Mouse (Mus musculus) embryonic facial prominence, embryonic 12.5 days (tissue): ENCODE data around the gene Lman1l. TPM values are rescaled to one million over a fixed set of nuclear protein-coding genes. Genes with fewer than 3 reads are reported as not detected.

Experiments used
- ATAC-seq: fragments of 200-750 bp; cut with Nextera tagmentation; 2 replicates; pipeline ENCODE4 v1.8.0; 2017; ENCODE audit not compliant: insufficient number of reproducible peaks, insufficient read depth, low FRiP score, low TSS enrichment
- H3K27ac ChIP-seq: fragments of 300-500 bp; sonication (generic); 2 replicates; pipeline ENCODE4 v1.5.1; 2016; ENCODE audit warnings: mild to moderate bottlenecking
- H3K27me3 ChIP-seq: fragments of 300-500 bp; sonication (generic); 2 replicates; pipeline ENCODE4 v1.6.1; 2016; ENCODE audit warnings: mild to moderate bottlenecking, moderate library complexity
- H3K36me3 ChIP-seq: fragments of 300-500 bp; sonication (generic); 2 replicates; pipeline ENCODE4 v1.6.1; 2016; ENCODE audit warnings: mild to moderate bottlenecking
- H3K4me1 ChIP-seq: fragments of 300-500 bp; sonication (generic); 2 replicates; pipeline ENCODE4 v1.6.1; 2016
- H3K4me2 ChIP-seq: fragments of 300-500 bp; sonication (generic); replicated peaks from 2 replicates; pipeline ENCODE4 v1.6.1; 2016; ENCODE audit warnings: mild to moderate bottlenecking, moderate library complexity
- H3K4me3 ChIP-seq: fragments of 300-500 bp; sonication (generic); 2 replicates; pipeline ENCODE4 v1.5.1; 2016; ENCODE audit warnings: mild to moderate bottlenecking
- H3K9ac ChIP-seq: fragments of 300-500 bp; sonication (generic); 2 replicates; pipeline ENCODE4 v1.6.1; 2016; ENCODE audit warnings: mild to moderate bottlenecking, moderate library complexity
- H3K9me3 ChIP-seq: fragments of 300-500 bp; sonication (generic); 2 replicates; pipeline ENCODE4 v1.6.1; 2016; ENCODE audit warnings: mild to moderate bottlenecking, moderate library complexity
- WGBS: fragments of 180-500 bp; shearing (Covaris S2); methylation state at CpG from one replicate; pipeline ENCODE4 v1.1.7; 2016; 5-methylcytosine and 5-hydroxymethylcytosine counted together
- polyA plus RNA-seq: library from polyadenylated mRNA; unstranded; fragments of >200 nt; fragmentation: Nextera tagmentation; extraction: Ambion mirVana; gene quantifications from 2 replicates; pipeline ENCODE4 v1.2.1, GENCODE M21; 2016

Lman1l gene
- not detected in 2 replicates for polyA plus RNA-seq

GRCm38 (mm10) chr9:57620674-57621073 is at the start of gene Lman1l:
Gene Lman1l, minus strand, starts transcription at chr9:57620774.
- H3K36me3 ChIP-seq = peaks cover 17% of the 10 kb centered on the region
- H3K27me3 ChIP-seq = no peaks in the 10 kb centered on the region
- H3K4me3 ChIP-seq = no peak within 1 kb of the TSS
- WGBS = 84% methylated on average over 5 of the region's 5 CpGs
- no peak within 1 kb of the TSS for H3K27ac ChIP-seq
- no peak for ATAC-seq
- no peak within 1 kb of the TSS for H3K9ac ChIP-seq
- no peak within 1 kb of the TSS for H3K4me2 ChIP-seq
- no peaks in the 10 kb centered on the region for H3K9me3 ChIP-seq
- H3K4me1 ChIP-seq = no peaks in the 10 kb centered on the region

- Histone ChIP-seq H3K4me1 (no peaks in the 10 kb centered on the region), H3K36me3 (no peaks in the 10 kb centered on the region), H3K4me2 (no peak overlapping the region), H3K9ac (no peak overlapping the region), H3K9me3 (no peaks in the 10 kb centered on the region), H3K4me3 (no peak overlapping the region), H3K27me3 (no peaks in the 10 kb centered on the region), H3K27ac (no peak overlapping the region)
- no peak for ATAC-seq
- 79% methylated on average over 3 of the region's 3 CpGs for WGBS
Observed at GRCm38 (mm10) chr9:57669566-57669965, 49.0 kb upstream of the Lman1l start.

DNA sequence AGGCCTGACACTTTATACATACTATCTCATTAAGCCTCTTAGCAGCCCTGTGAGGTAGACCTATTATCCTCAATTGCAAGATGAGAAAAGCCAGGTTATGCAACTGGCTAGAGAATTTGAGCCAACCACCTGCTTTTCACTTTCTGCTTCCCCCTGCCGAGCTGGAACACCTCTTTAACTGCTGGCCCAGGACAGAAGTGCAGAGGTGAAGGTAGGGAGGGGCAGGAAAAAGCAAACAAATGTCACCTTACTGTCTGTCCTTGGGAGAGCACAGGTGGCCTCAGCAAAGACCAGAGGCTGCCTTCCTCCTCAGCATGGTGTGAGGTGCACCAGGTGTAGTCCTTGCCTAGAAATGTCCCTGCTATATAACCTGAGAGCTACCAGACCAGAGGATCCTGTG is 47.7 kb upstream of the Lman1l start:
- H3K4me2 ChIP-seq = no peak overlapping the region
- no peaks in the 10 kb centered on the region for H3K36me3 ChIP-seq
- H3K9ac ChIP-seq = no peak overlapping the region
- ATAC-seq = no peak
- H3K27me3 ChIP-seq = no peaks in the 10 kb centered on the region
- no peak overlapping the region for H3K4me3 ChIP-seq
- no peaks in the 10 kb centered on the region for H3K9me3 ChIP-seq
- H3K4me1 ChIP-seq = no peaks in the 10 kb centered on the region
- H3K27ac ChIP-seq = no peak overlapping the region
- 25% methylated on average over 1 of the region's 1 CpGs for WGBS

DNA sequence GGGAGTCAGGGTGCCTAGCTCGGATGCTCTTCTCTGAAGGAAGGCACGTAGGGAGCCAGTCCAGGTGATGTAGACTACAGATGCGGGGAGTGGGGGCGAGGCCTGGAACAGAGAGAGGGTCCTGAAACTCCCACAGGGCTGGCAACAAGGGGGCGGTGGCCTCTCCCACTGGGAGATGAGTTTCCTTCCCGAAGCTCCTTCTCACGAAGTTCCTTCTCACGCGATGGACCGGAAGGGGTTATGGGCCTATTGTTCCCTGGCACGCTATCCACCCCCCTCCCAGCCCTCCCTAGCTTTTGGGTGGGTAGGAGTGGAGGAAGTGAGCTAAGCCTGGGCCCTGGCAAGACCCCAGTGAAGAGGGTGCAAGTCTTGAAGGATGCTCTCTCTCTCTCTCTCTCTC is 47.2 kb upstream of the Lman1l start:
- Histone ChIP-seq H3K9ac (no peak overlapping the region), H3K4me1 (no peaks in the 10 kb centered on the region), H3K4me2 (no peak overlapping the region), H3K27ac (no peak overlapping the region), H3K36me3 (no peaks in the 10 kb centered on the region), H3K9me3 (no peaks in the 10 kb centered on the region), H3K4me3 (no peak overlapping the region), H3K27me3 (no peaks in the 10 kb centered on the region)
- WGBS = 68% methylated on average over 11 of the region's 11 CpGs
- ATAC-seq = no peak

GRCm38 (mm10) chr9:57667136-57667535 is 46.6 kb upstream of the Lman1l start:
- no peaks in the 10 kb centered on the region for H3K9me3 ChIP-seq
- 66% methylated on average over 3 of the region's 3 CpGs for WGBS
- no peaks in the 10 kb centered on the region for H3K4me1 ChIP-seq
- no peak overlapping the region for H3K4me2 ChIP-seq
- H3K4me3 ChIP-seq = no peak overlapping the region
- ATAC-seq = no peak
- H3K27me3 ChIP-seq = no peaks in the 10 kb centered on the region
- no peak overlapping the region for H3K27ac ChIP-seq
- H3K9ac ChIP-seq = no peak overlapping the region
- H3K36me3 ChIP-seq = no peaks in the 10 kb centered on the region

- H3K4me2 ChIP-seq = no peak overlapping the region
- no peak overlapping the region for H3K4me3 ChIP-seq
- H3K27ac ChIP-seq = no peak overlapping the region
- H3K4me1 ChIP-seq = no peaks in the 10 kb centered on the region
- no peak for ATAC-seq
- H3K9ac ChIP-seq = no peak overlapping the region
- H3K36me3 ChIP-seq = no peaks in the 10 kb centered on the region
- H3K9me3 ChIP-seq = no peaks in the 10 kb centered on the region
- no peaks in the 10 kb centered on the region for H3K27me3 ChIP-seq
- 82% methylated on average over 8 of the region's 8 CpGs for WGBS
Observed at GRCm38 (mm10) chr9:57666536-57666935, 46.0 kb upstream of the Lman1l start.

- no peaks in the 10 kb centered on the region for H3K4me1 ChIP-seq
- H3K4me2 ChIP-seq = no peak overlapping the region
- H3K9me3 ChIP-seq = no peaks in the 10 kb centered on the region
- no peaks in the 10 kb centered on the region for H3K36me3 ChIP-seq
- no peak overlapping the region for H3K27ac ChIP-seq
- no peak for ATAC-seq
- H3K9ac ChIP-seq = no peak overlapping the region
- no peak overlapping the region for H3K4me3 ChIP-seq
- WGBS = 68% methylated on average over 7 of the region's 7 CpGs
- H3K27me3 ChIP-seq = no peaks in the 10 kb centered on the region
Observed at GRCm38 (mm10) chr9:57664616-57665015, 44.0 kb upstream of the Lman1l start.

DNA sequence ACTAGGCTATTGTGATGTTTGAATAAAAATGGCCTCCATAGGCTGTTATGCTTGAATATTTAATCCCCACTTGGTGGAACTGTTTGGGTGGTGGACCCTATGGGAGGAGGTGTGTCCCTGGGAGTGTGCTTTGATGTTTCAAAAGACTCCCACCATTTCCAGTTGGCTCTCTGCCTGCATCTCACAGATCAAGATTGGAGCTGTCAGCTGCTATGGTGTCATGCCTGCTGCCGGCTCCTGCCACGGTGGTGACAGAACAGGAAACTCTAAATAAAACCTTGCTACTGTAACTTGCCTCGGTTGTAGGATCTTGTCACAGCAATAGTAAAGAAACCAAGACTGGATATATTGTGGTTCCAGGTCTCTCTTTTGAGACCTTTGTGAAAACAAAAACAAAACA is 41.0 kb upstream of the Lman1l start:
- no peaks in the 10 kb centered on the region for H3K36me3 ChIP-seq
- no peaks in the 10 kb centered on the region for H3K27me3 ChIP-seq
- WGBS = 70% methylated on average over 3 of the region's 3 CpGs
- no peak for ATAC-seq
- no peaks in the 10 kb centered on the region for H3K9me3 ChIP-seq
- H3K9ac ChIP-seq = no peak overlapping the region
- no peak overlapping the region for H3K4me2 ChIP-seq
- H3K4me3 ChIP-seq = no peak overlapping the region
- no peaks in the 10 kb centered on the region for H3K4me1 ChIP-seq
- no peak overlapping the region for H3K27ac ChIP-seq

DNA sequence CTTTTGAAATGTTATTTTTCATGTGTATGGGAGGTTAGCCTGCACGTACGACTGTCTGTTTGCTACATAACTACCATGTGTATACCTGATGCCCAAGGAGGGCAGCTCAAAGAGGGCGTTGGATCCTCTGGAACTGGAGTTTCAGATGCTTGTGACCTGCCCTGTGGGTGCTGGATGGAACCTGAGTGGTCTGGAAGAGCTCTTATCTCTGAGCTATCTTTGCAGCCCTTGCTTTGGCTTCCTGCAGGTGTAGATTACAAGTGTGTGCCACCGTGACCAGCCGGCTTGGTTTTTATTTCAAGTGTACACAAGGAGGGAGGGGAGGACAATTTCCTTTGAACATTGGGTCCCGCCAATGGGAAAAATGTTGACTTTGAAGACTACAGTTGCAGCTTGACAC is 39.9 kb upstream of the Lman1l start:
- H3K9ac ChIP-seq = no peak overlapping the region
- ATAC-seq = no peak
- no peaks in the 10 kb centered on the region for H3K27me3 ChIP-seq
- no peak overlapping the region for H3K27ac ChIP-seq
- H3K36me3 ChIP-seq = no peaks in the 10 kb centered on the region
- H3K9me3 ChIP-seq = no peaks in the 10 kb centered on the region
- WGBS = 75% methylated on average over 6 of the region's 6 CpGs
- H3K4me3 ChIP-seq = no peak overlapping the region
- no peak overlapping the region for H3K4me2 ChIP-seq
- 0 out of 2 replicates have a peak, but pooled peaks cover 4% of the 10 kb centered on the region for H3K4me1 ChIP-seq

- no peak for ATAC-seq
- Histone ChIP-seq H3K4me1 (0 out of 2 replicates have a peak, but pooled peaks cover 4% of the 10 kb centered on the region), H3K4me2 (no peak overlapping the region), H3K27ac (no peak overlapping the region), H3K36me3 (no peaks in the 10 kb centered on the region), H3K9ac (no peak overlapping the region), H3K9me3 (no peaks in the 10 kb centered on the region), H3K4me3 (no peak overlapping the region), H3K27me3 (peaks cover 2% of the 10 kb centered on the region; the same call in 1 of the 2 replicates)
- WGBS = 24% methylated on average over 4 of the region's 4 CpGs
Observed at GRCm38 (mm10) chr9:57659774-57660173, 39.2 kb upstream of the Lman1l start.

- H3K9me3 ChIP-seq = no peaks in the 10 kb centered on the region
- WGBS = 80% methylated on average over 4 of the region's 4 CpGs
- no peak for ATAC-seq
- H3K9ac ChIP-seq = no peak overlapping the region
- H3K4me2 ChIP-seq = no peak overlapping the region
- H3K36me3 ChIP-seq = no peaks in the 10 kb centered on the region
- peaks cover 10% of the 10 kb centered on the region; the same call in 1 of the 2 replicates for H3K27me3 ChIP-seq
- H3K4me3 ChIP-seq = no peak overlapping the region
- no peak overlapping the region for H3K27ac ChIP-seq
- 0 out of 2 replicates have a peak, but pooled peaks cover 4% of the 10 kb centered on the region for H3K4me1 ChIP-seq
Observed at GRCm38 (mm10) chr9:57658970-57659369, 38.4 kb upstream of the Lman1l start.

- ATAC-seq = no peak
- 51% methylated on average over 4 of the region's 4 CpGs for WGBS
Observed at GRCm38 (mm10) chr9:57657843-57658242, 37.3 kb upstream of the Lman1l start.

More at GRCm38 (mm10) chr9:57657843-57658242, 37.3 kb upstream of the Lman1l start:
- Histone ChIP-seq H3K36me3 (no peaks in the 10 kb centered on the region), H3K4me2 (no peak overlapping the region), H3K27ac (no peak overlapping the region), H3K4me1 (0 out of 2 replicates have a peak, but pooled peaks cover 6% of the 10 kb centered on the region), H3K27me3 (peaks cover 18% of the 10 kb centered on the region), H3K9me3 (no peaks in the 10 kb centered on the region), H3K4me3 (no peak overlapping the region), H3K9ac (no peak overlapping the region)
